Mouse (Mus musculus) liver, embryonic 14 days (tissue): ENCODE measurements around the gene Gm11238. TPM values are rescaled to one million over a fixed set of nuclear protein-coding genes. Genes with fewer than 3 reads are reported as not detected.

Experiments
- polyA plus RNA-seq: library from polyadenylated mRNA; depleted of rRNA; stranded (reverse); fragments of >200 nt; gene quantifications from 2 replicates; pipeline ENCODE4 v1.2.3, GENCODE M21; 2012; rRNA removed

The Gm11238 gene
- polyA plus RNA-seq, result not detected in 2 replicates

GRCm38 (mm10) chr4:73607581-73607980 is at the start of gene Gm11238:
Gm11238 (plus strand) TSS chr4:73607881.

GRCm38 (mm10) chr4:73622684-73623083 is 15.0 kb downstream of the Gm11238 start, which contains the start of gene Gm11237:
Gm11237 (plus strand) TSS chr4:73622984.

GRCm38 (mm10) chr4:73637821-73638220 is 30.1 kb downstream of the Gm11238 start, which contains the start of gene Gm11236:
Gm11236 (plus strand) TSS chr4:73638121.

GRCm38 (mm10) chr4:73668054-73668453 is 60.4 kb downstream of the Gm11238 start, which contains the start of gene Gm11239:
Gm11239 (plus strand) TSS chr4:73668354.

GRCm38 (mm10) chr4:73683216-73683615 is 75.5 kb downstream of the Gm11238 start, which contains the start of gene Gm428:
Gm428 (plus strand) TSS chr4:73683516.

Other genes with a start within 250 kb of the Gm11238 start
- gene Gm11487, start 202.8 kb upstream of the Gm11238 start, polyA plus RNA-seq, result not detected in 2 replicates
- gene Gm11237, start 15.1 kb downstream of the Gm11238 start, polyA plus RNA-seq, result not detected in 2 replicates
- not detected in 2 replicates for gene Gm11236, start 30.2 kb downstream of the Gm11238 start, polyA plus RNA-seq
- gene Gm11239, start 60.5 kb downstream of the Gm11238 start, polyA plus RNA-seq, result not detected in 2 replicates
- gene Gm428, start 75.6 kb downstream of the Gm11238 start, polyA plus RNA-seq, result not detected in 2 replicates
- under 0.01 and 0.01 TPM in 2 replicates for gene Rasef, start 183.1 kb downstream of the Gm11238 start, polyA plus RNA-seq